Mouse (Mus musculus) effector memory CD4-positive, alpha-beta T cell, adult 7 months (primary cell): ENCODE data around the gene Uckl1. TPM values are rescaled to one million over a fixed set of nuclear protein-coding genes. Genes with fewer than 3 reads are reported as not detected.

ENCODE experiments used
- polyA plus RNA-seq: library from polyadenylated mRNA; unstranded; fragments of 100-300 nt; shearing (Covaris generic); gene quantifications from one replicate; pipeline ENCODE4 v1.2.1, GENCODE M21; 2017

The Uckl1 gene
- 104 TPM for polyA plus RNA-seq

GRCm38 (mm10) chr2:181584411-181584942 is at the start of gene Uckl1:
Gene Uckl1, minus strand, starts transcription at chr2:181584892.

DNA sequence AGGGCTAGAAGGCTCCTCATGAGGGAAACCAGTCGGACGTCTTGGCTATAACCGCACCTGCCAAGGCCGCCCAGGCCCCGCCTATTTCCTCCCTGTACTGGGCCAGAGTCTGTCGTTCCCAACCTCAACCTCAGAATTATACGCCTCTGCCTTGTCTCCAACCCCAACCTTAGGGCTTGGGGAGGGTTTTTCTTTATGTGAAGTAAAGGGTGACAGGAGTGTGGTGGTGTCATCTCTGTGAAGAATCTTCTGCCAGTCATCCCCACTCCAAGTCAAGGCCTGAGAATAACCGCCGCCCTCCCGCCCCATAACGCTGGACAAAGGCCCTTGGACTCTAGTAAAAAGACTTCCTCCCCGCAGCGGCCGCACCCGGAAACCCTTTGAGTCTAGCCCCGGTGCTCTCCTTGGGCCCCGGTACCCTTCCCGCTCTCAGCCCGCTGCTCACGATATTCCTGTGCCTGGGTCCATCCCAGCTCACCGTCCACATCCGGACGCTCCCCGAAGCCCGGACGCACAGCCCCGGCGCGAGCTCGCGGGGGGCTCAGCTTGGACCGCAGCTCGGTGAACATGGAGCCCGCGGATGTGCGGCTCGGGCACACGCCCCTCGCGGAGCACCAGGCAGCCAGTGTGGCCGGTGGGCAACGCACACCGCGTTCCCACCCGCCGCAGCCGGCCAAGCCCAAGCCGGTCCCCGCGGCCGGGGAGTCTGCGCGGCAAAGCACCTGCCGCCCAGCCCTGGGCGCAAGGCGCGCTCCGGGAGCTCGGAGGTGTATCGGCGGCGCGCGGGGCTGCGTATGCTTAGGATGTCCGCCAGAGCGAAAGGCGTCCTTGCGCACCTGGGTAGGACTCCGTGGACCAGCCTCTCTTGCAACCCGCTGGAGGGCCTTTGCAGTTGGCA is 14.0 kb upstream of the Uckl1 start, which contains the start of gene Samd10:
Gene Samd10, minus strand, starts transcription at position 759 of the 898 bp plus-strand sequence.

DNA sequence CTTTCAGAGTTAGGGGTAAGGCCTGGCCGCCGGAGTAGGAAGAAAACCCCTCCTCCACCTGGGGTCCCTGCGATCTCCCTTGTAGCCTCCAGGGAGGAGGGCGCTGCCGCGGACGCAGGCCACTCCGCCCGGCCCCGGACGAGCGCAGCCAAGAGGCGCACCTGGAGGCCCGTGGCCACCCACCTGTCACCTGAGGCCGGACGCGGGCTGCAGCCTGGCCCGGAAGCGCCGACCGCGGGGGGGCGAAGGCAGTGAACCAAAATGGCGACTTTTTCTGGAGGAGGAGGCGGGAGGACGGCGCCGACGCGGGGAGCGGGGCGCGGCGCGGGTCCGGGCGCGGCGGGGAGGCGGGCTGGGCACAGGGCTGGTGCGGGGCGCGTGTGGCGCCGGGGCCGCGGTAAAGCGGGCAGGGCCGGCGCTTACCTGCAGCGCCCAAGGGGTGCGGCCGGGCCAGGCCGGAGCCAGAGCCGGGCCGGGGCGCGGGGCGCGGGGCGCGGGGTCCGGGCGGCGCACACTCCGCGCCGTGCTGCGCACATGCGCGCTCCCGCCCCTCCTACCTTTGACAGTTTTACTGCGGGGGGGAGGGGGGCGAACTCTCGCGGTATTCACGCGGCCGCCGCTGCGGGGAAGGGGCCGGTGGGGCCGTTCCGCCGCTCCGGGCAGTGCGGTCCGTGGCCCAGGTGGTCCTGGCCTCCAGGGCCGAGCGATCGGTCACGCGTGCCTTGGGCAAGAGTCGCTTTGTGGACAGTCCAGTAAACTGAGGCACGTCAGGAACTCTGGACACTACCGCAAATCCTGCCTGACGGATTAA is 7.7 kb upstream of the Uckl1 start, which contains the start of gene Zfp512b:
Gene Zfp512b, minus strand, starts transcription at position 573 of the 811 bp plus-strand sequence.

GRCm38 (mm10) chr2:181591528-181592085 is 6.9 kb upstream of the Uckl1 start, which contains the start of gene Prpf6:
Gene Prpf6, plus strand, starts transcription at chr2:181591868.

GRCm38 (mm10) chr2:181520118-181520935 is 64.4 kb downstream of the Uckl1 start, which contains the start of gene Dnajc5:
Gene Dnajc5, plus strand, starts transcription at chr2:181520485.

Other genes starting within 250 kb of the Uckl1 start
- 104 TPM for gene Zgpat, start 220.0 kb downstream of the Uckl1 start, polyA plus RNA-seq
- 124 TPM for gene Arfrp1, start 219.5 kb downstream of the Uckl1 start, polyA plus RNA-seq
- 350 TPM for gene Lime1, start 204.8 kb downstream of the Uckl1 start, polyA plus RNA-seq
- gene Zbtb46, start 125.5 kb downstream of the Uckl1 start, polyA plus RNA-seq, result 33.2 TPM
- gene Abhd16b, start 91.7 kb downstream of the Uckl1 start, polyA plus RNA-seq, result not detected
- 106 TPM for gene Tpd52l2, start 87.8 kb downstream of the Uckl1 start, polyA plus RNA-seq
- 146 TPM for gene Dnajc5, start 64.4 kb downstream of the Uckl1 start, polyA plus RNA-seq
- gene Prpf6, start 7.0 kb upstream of the Uckl1 start, polyA plus RNA-seq, result 96.9 TPM
- gene Zfp512b, start 7.9 kb upstream of the Uckl1 start, polyA plus RNA-seq, result 26.8 TPM
- gene Samd10, start 14.3 kb upstream of the Uckl1 start, polyA plus RNA-seq, result 12.5 TPM
- not detected for gene Gm29797, start 72.1 kb upstream of the Uckl1 start, polyA plus RNA-seq
- gene Sox18, start 86.7 kb upstream of the Uckl1 start, polyA plus RNA-seq, result 0.32 TPM
- gene Tcea2, start 95.4 kb upstream of the Uckl1 start, polyA plus RNA-seq, result 25.3 TPM
- 118 TPM for gene Rgs19, start 109.1 kb upstream of the Uckl1 start, polyA plus RNA-seq
- gene Lkaaear1, start 113.5 kb upstream of the Uckl1 start, polyA plus RNA-seq, result not detected
- not detected for gene Oprl1, start 130.1 kb upstream of the Uckl1 start, polyA plus RNA-seq
- not detected for gene Myt1, start 178.4 kb upstream of the Uckl1 start, polyA plus RNA-seq